Mouse (Mus musculus): Measurements from ENCODE around the gene Rnd3. TPM values are rescaled to one million over a fixed set of nuclear protein-coding genes. Genes with fewer than 3 reads are reported as not detected.
A peak's percentile ranks its signal among the peaks of the same experiment; 100 is the strongest.

The Rnd3 gene
- polyA plus RNA-seq (2012; rRNA removed) = 0.47 and 1.3 TPM in 2 replicates

- TF ChIP-seq CTCF (IDR thresholded peaks at IDR 0.05; ENCODE audit: control insufficient read depth, insufficient read depth, insufficient replicate concordance, low read depth, low read length) (peak; percentile 57; the same call in 1 of the 2 replicates), POLR2A (IDR thresholded peaks at IDR 0.05; ENCODE audit: control insufficient read depth, low read depth, low read length) (peak; percentile 80)
- peak within 1 kb of the TSS; percentile 70 for H3K27ac ChIP-seq (ENCODE audit: control insufficient read depth, insufficient read depth, low read depth, low read length)
- H3K4me1 ChIP-seq (ENCODE audit: control insufficient read depth, insufficient read depth, low read length) = peaks cover 9% of the 10 kb centered on the region
- peak within 1 kb of the TSS; percentile 84 for H3K4me3 ChIP-seq (ENCODE audit: control insufficient read depth, low read depth, low read length)
- H3K36me3 ChIP-seq (ENCODE audit: control insufficient read depth, insufficient read depth, low read length) = no peaks in the 10 kb centered on the region
- H3K27me3 ChIP-seq (ENCODE audit: control insufficient read depth, insufficient read depth, low read length) = no peaks in the 10 kb centered on the region
Measured at GRCm38 (mm10) chr2:51148975-51149374, at the start of gene Rnd3. Gene Rnd3 (minus strand): TSS chr2:51149111.

- H3K4me3 ChIP-seq (ENCODE audit: control insufficient read depth, low read depth, low read length) = no peak overlapping the region
- TF ChIP-seq POLR2A (IDR thresholded peaks at IDR 0.05; ENCODE audit: control insufficient read depth, low read depth, low read length) = no peak
- TF ChIP-seq CTCF (IDR thresholded peaks at IDR 0.05; ENCODE audit: control insufficient read depth, insufficient read depth, insufficient replicate concordance, low read depth, low read length) = no peak
- H3K4me1 ChIP-seq (ENCODE audit: control insufficient read depth, insufficient read depth, low read length) = no peaks in the 10 kb centered on the region
- no peak overlapping the region for H3K27ac ChIP-seq (ENCODE audit: control insufficient read depth, insufficient read depth, low read depth, low read length)
- H3K27me3 ChIP-seq (ENCODE audit: control insufficient read depth, insufficient read depth, low read length) = no peaks in the 10 kb centered on the region
- H3K36me3 ChIP-seq (ENCODE audit: control insufficient read depth, insufficient read depth, low read length) = no peaks in the 10 kb centered on the region
Measured at GRCm38 (mm10) chr2:51192319-51192718, 43.4 kb upstream of the Rnd3 start.

- Histone ChIP-seq H3K4me1 (ENCODE audit: control insufficient read depth, insufficient read depth, low read length) (no peaks in the 10 kb centered on the region), H3K27me3 (ENCODE audit: control insufficient read depth, insufficient read depth, low read length) (no peaks in the 10 kb centered on the region), H3K36me3 (ENCODE audit: control insufficient read depth, insufficient read depth, low read length) (no peaks in the 10 kb centered on the region), H3K4me3 (ENCODE audit: control insufficient read depth, low read depth, low read length) (no peak overlapping the region), H3K27ac (ENCODE audit: control insufficient read depth, insufficient read depth, low read depth, low read length) (no peak overlapping the region)
- TF ChIP-seq POLR2A (IDR thresholded peaks at IDR 0.05; ENCODE audit: control insufficient read depth, low read depth, low read length) = no peak
- TF ChIP-seq CTCF (IDR thresholded peaks at IDR 0.05; ENCODE audit: control insufficient read depth, insufficient read depth, insufficient replicate concordance, low read depth, low read length) = no peak
Measured at GRCm38 (mm10) chr2:51185762-51186161, 36.9 kb upstream of the Rnd3 start.

DNA sequence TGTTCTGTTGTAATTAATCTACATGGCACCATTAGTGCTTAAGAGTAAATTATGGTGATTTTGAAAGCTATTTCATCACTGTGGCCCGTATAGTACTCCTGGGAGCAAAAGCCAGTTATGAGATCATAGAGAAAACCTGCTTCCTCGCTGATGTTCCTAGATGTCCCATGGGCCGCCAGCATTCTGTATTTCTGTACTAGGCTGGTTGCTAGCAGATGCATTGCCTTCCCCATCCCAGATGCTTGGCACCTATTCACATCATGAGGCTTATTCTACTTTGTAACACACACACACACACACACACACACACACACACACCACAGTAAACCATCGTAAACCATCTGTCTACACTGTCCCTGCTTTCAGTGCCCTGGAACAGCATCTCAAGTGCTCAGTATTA, 34.1 kb upstream of the Rnd3 start:
- Histone ChIP-seq H3K27me3 (ENCODE audit: control insufficient read depth, insufficient read depth, low read length) (no peaks in the 10 kb centered on the region), H3K4me3 (ENCODE audit: control insufficient read depth, low read depth, low read length) (no peak overlapping the region), H3K36me3 (ENCODE audit: control insufficient read depth, insufficient read depth, low read length) (no peaks in the 10 kb centered on the region), H3K4me1 (ENCODE audit: control insufficient read depth, insufficient read depth, low read length) (no peaks in the 10 kb centered on the region), H3K27ac (ENCODE audit: control insufficient read depth, insufficient read depth, low read depth, low read length) (no peak overlapping the region)
- TF ChIP-seq CTCF (IDR thresholded peaks at IDR 0.05; ENCODE audit: control insufficient read depth, insufficient read depth, insufficient replicate concordance, low read depth, low read length) (no peak), POLR2A (IDR thresholded peaks at IDR 0.05; ENCODE audit: control insufficient read depth, low read depth, low read length) (no peak)

GRCm38 (mm10) chr2:51181376-51181775, 32.5 kb upstream of the Rnd3 start:
- no peak overlapping the region for H3K4me3 ChIP-seq (ENCODE audit: control insufficient read depth, low read depth, low read length)
- TF ChIP-seq POLR2A (IDR thresholded peaks at IDR 0.05; ENCODE audit: control insufficient read depth, low read depth, low read length) (no peak), CTCF (IDR thresholded peaks at IDR 0.05; ENCODE audit: control insufficient read depth, insufficient read depth, insufficient replicate concordance, low read depth, low read length) (no peak)
- no peak overlapping the region for H3K27ac ChIP-seq (ENCODE audit: control insufficient read depth, insufficient read depth, low read depth, low read length)
- no peaks in the 10 kb centered on the region for H3K4me1 ChIP-seq (ENCODE audit: control insufficient read depth, insufficient read depth, low read length)
- H3K36me3 ChIP-seq (ENCODE audit: control insufficient read depth, insufficient read depth, low read length) = no peaks in the 10 kb centered on the region
- no peaks in the 10 kb centered on the region for H3K27me3 ChIP-seq (ENCODE audit: control insufficient read depth, insufficient read depth, low read length)

DNA sequence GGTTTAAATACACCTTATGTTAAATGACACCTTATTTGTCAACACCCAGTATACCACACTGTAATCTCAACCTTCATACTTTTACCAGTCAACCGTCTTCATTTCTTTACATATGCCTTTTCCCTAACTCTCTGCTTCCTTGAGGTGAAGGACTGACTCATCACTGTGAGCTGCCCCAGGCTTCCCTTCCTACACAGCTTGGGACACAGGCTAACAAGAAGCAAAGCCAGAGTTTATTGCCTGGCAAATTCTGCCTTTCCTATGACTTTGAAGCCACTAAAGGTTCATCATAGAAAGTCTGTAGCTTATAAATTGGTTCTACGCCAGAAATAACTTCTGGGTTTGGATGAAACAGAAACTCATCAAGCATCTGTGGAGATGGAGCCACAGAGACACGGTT, 30.2 kb upstream of the Rnd3 start:
- H3K36me3 ChIP-seq (ENCODE audit: control insufficient read depth, insufficient read depth, low read length) = no peaks in the 10 kb centered on the region
- no peaks in the 10 kb centered on the region for H3K27me3 ChIP-seq (ENCODE audit: control insufficient read depth, insufficient read depth, low read length)
- no peak overlapping the region for H3K27ac ChIP-seq (ENCODE audit: control insufficient read depth, insufficient read depth, low read depth, low read length)
- H3K4me1 ChIP-seq (ENCODE audit: control insufficient read depth, insufficient read depth, low read length) = no peaks in the 10 kb centered on the region
- TF ChIP-seq POLR2A (IDR thresholded peaks at IDR 0.05; ENCODE audit: control insufficient read depth, low read depth, low read length) (no peak), CTCF (IDR thresholded peaks at IDR 0.05; ENCODE audit: control insufficient read depth, insufficient read depth, insufficient replicate concordance, low read depth, low read length) (no peak)
- no peak overlapping the region for H3K4me3 ChIP-seq (ENCODE audit: control insufficient read depth, low read depth, low read length)

DNA sequence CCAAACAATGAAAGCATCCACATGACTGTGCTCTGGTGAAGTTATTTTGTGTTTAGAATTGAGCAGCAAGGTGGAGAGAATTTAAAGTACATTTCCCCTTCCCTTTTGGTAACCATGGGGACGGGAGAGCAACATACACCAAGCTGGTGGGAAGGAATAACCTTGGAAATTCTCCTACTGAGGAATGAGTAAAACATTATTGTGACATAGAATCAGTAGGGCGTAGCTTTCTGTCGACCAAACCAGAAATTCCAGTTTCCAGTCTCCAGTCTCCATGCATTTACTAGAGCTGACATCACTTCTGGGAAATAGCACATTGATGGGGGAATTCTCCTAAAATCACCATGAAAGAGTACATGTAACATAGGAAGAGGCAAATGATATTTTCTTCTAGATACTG, 28.7 kb upstream of the Rnd3 start:
- no peak overlapping the region for H3K27ac ChIP-seq (ENCODE audit: control insufficient read depth, insufficient read depth, low read depth, low read length)
- H3K27me3 ChIP-seq (ENCODE audit: control insufficient read depth, insufficient read depth, low read length) = no peaks in the 10 kb centered on the region
- TF ChIP-seq CTCF (IDR thresholded peaks at IDR 0.05; ENCODE audit: control insufficient read depth, insufficient read depth, insufficient replicate concordance, low read depth, low read length) (no peak), POLR2A (IDR thresholded peaks at IDR 0.05; ENCODE audit: control insufficient read depth, low read depth, low read length) (no peak)
- H3K4me3 ChIP-seq (ENCODE audit: control insufficient read depth, low read depth, low read length) = no peak overlapping the region
- no peaks in the 10 kb centered on the region for H3K36me3 ChIP-seq (ENCODE audit: control insufficient read depth, insufficient read depth, low read length)
- no peaks in the 10 kb centered on the region for H3K4me1 ChIP-seq (ENCODE audit: control insufficient read depth, insufficient read depth, low read length)

- TF ChIP-seq CTCF (IDR thresholded peaks at IDR 0.05; ENCODE audit: control insufficient read depth, insufficient read depth, insufficient replicate concordance, low read depth, low read length) (no peak), POLR2A (IDR thresholded peaks at IDR 0.05; ENCODE audit: control insufficient read depth, low read depth, low read length) (no peak)
- no peaks in the 10 kb centered on the region for H3K27me3 ChIP-seq (ENCODE audit: control insufficient read depth, insufficient read depth, low read length)
- H3K36me3 ChIP-seq (ENCODE audit: control insufficient read depth, insufficient read depth, low read length) = no peaks in the 10 kb centered on the region
- no peaks in the 10 kb centered on the region for H3K4me1 ChIP-seq (ENCODE audit: control insufficient read depth, insufficient read depth, low read length)
- no peak overlapping the region for H3K27ac ChIP-seq (ENCODE audit: control insufficient read depth, insufficient read depth, low read depth, low read length)
- no peak overlapping the region for H3K4me3 ChIP-seq (ENCODE audit: control insufficient read depth, low read depth, low read length)
Measured at GRCm38 (mm10) chr2:51175276-51175675, 26.4 kb upstream of the Rnd3 start.

Data from testis, adult 2 months (tissue).